Mouse (Mus musculus): ENCODE measurements around the gene Gm17783. TPM values are rescaled to one million over a fixed set of nuclear protein-coding genes. Genes with fewer than 3 reads are reported as not detected.
"Not testable (repeated sequence)": the region's sequence is repeated elsewhere in the genome, so short reads cannot be mapped to it uniquely, and the experiment has no call there.

The Gm17783 gene
- polyA plus RNA-seq, 1 experiment: not detected

GRCm38 (mm10) chr16:45525551-45525950, 6.3 kb downstream of the Gm17783 start:
- Histone ChIP-seq H3K4me1 (ENCODE audit: control insufficient read depth) (no peaks in the 10 kb centered on the region), H3K27me3 (ENCODE audit: control insufficient read depth) (no peaks in the 10 kb centered on the region), H3K4me3 (replicated peaks) (no peak overlapping the region), H3K36me3 (ENCODE audit: control insufficient read depth) (no peaks in the 10 kb centered on the region), H3K9me3 (ENCODE audit: control insufficient read depth, low read length) (no peaks in the 10 kb centered on the region)
- TF ChIP-seq TAL1 (IDR thresholded peaks at IDR 0.05; ENCODE audit: low read length): no peak
- no peak for TF ChIP-seq GATA1 (IDR thresholded peaks at IDR 0.05; ENCODE audit: low read length)

GRCm38 (mm10) chr16:45495326-45495725, 36.5 kb downstream of the Gm17783 start:
- no peak for TF ChIP-seq GATA1 (IDR thresholded peaks at IDR 0.05; ENCODE audit: low read length)
- TF ChIP-seq TAL1 (IDR thresholded peaks at IDR 0.05; ENCODE audit: low read length): no peak
- H3K27me3 ChIP-seq (ENCODE audit: control insufficient read depth): no peaks in the 10 kb centered on the region
- no peaks in the 10 kb centered on the region for H3K9me3 ChIP-seq (ENCODE audit: control insufficient read depth, low read length)
- no peak overlapping the region for H3K4me3 ChIP-seq (replicated peaks)
- no peaks in the 10 kb centered on the region for H3K4me1 ChIP-seq (ENCODE audit: control insufficient read depth)
- no peaks in the 10 kb centered on the region for H3K36me3 ChIP-seq (ENCODE audit: control insufficient read depth)

- H3K9me3 ChIP-seq (ENCODE audit: control insufficient read depth, low read length): no peaks in the 10 kb centered on the region
- H3K4me1 ChIP-seq (ENCODE audit: control insufficient read depth): no peaks in the 10 kb centered on the region
Measured at GRCm38 (mm10) chr16:45492927-45493326, 38.9 kb downstream of the Gm17783 start, which contains the start of gene Gm609. Gm609 (minus strand) TSS chr16:45492969.

GRCm38 (mm10) chr16:45476991-45477390, 54.9 kb downstream of the Gm17783 start:
- TF ChIP-seq GATA1 (IDR thresholded peaks at IDR 0.05; ENCODE audit: low read length): no peak
- no peak for TF ChIP-seq TAL1 (IDR thresholded peaks at IDR 0.05; ENCODE audit: low read length)

More at GRCm38 (mm10) chr16:45492927-45493326, 38.9 kb downstream of the Gm17783 start, which contains the start of gene Gm609:
- TF ChIP-seq TAL1 (IDR thresholded peaks at IDR 0.05; ENCODE audit: low read length) (no peak), GATA1 (IDR thresholded peaks at IDR 0.05; ENCODE audit: low read length) (no peak)
- H3K27me3 ChIP-seq (ENCODE audit: control insufficient read depth): no peaks in the 10 kb centered on the region
- H3K36me3 ChIP-seq (ENCODE audit: control insufficient read depth): no peaks in the 10 kb centered on the region
- no peak within 1 kb of the TSS for H3K4me3 ChIP-seq (replicated peaks)

GRCm38 (mm10) chr16:45471836-45472235, 60.0 kb downstream of the Gm17783 start:
- H3K4me3 ChIP-seq (replicated peaks); H3K9me3 ChIP-seq (ENCODE audit: control insufficient read depth, low read length): not testable (repeated sequence)

More at GRCm38 (mm10) chr16:45476991-45477390, 54.9 kb downstream of the Gm17783 start:
- Histone ChIP-seq H3K4me1 (ENCODE audit: control insufficient read depth) (no peaks in the 10 kb centered on the region), H3K27me3 (ENCODE audit: control insufficient read depth) (no peaks in the 10 kb centered on the region), H3K4me3 (replicated peaks) (no peak overlapping the region), H3K9me3 (ENCODE audit: control insufficient read depth, low read length) (no peaks in the 10 kb centered on the region), H3K36me3 (ENCODE audit: control insufficient read depth) (no peaks in the 10 kb centered on the region)

More at GRCm38 (mm10) chr16:45471836-45472235, 60.0 kb downstream of the Gm17783 start:
- not testable (repeated sequence) for H3K27me3 ChIP-seq (ENCODE audit: control insufficient read depth); H3K4me1 ChIP-seq (ENCODE audit: control insufficient read depth); H3K36me3 ChIP-seq (ENCODE audit: control insufficient read depth)

Other genes starting within 250 kb of the Gm17783 start
- gene Cd200, start 123.0 kb downstream of the Gm17783 start, polyA plus RNA-seq (2012): 0.03 TPM in 1 of 2 replicates, not detected in the other
- not detected in 2 replicates for gene Gm609, start 39.1 kb downstream of the Gm17783 start, polyA plus RNA-seq (2012)
- gene Slc9c1, start 3.3 kb upstream of the Gm17783 start, polyA plus RNA-seq (2012): not detected in 2 replicates
- gene Gcsam, start 78.3 kb upstream of the Gm17783 start, polyA plus RNA-seq (2012): not detected in 2 replicates
- not detected in 2 replicates for gene BC016579, start 122.0 kb upstream of the Gm17783 start, polyA plus RNA-seq (2012)
- not detected in 2 replicates for gene Tmprss7, start 161.6 kb upstream of the Gm17783 start, polyA plus RNA-seq (2012)
- gene Tagln3, start 192.6 kb upstream of the Gm17783 start, polyA plus RNA-seq (2012): 0.03 TPM in 1 of 2 replicates, not detected in the other
- 0.45 and 0.54 TPM in 2 replicates for gene Abhd10, start 210.9 kb upstream of the Gm17783 start, polyA plus RNA-seq (2012)

All from erythroblast, embryonic 14.5 days (primary cell).